Mouse (Mus musculus) cerebellum, adult 11-12 months (tissue): Measurements from ENCODE around the gene Hnf1a.

Source experiments
- DNase-seq: peaks from one replicate; pipeline ENCODE4 v3.0.0; 2022

Hnf1a gene

GRCm38 (mm10) chr5:114970824-114971227 lies at the start of gene Hnf1a:
Gene Hnf1a, minus strand, starts transcription at chr5:114971094.
- no peak for DNase-seq

GRCm38 (mm10) chr5:115018813-115019212 lies 47.9 kb upstream of the Hnf1a start:
- DNase-seq = no peak

- DNase-seq = no peak
These were observed 47.4 kb upstream of the Hnf1a start for GRCm38 (mm10) chr5:115018270-115018669.

- no peak for DNase-seq
These were observed 44.2 kb upstream of the Hnf1a start for GRCm38 (mm10) chr5:115015121-115015520.

- no peak for DNase-seq
These were observed 43.7 kb upstream of the Hnf1a start for GRCm38 (mm10) chr5:115014570-115014969.

- DNase-seq = no peak
These were observed 42.5 kb upstream of the Hnf1a start for GRCm38 (mm10) chr5:115013436-115013835.

GRCm38 (mm10) chr5:115011519-115012261 lies 40.8 kb upstream of the Hnf1a start:
- peak; percentile 51 for DNase-seq

- DNase-seq = peak; percentile 34
These were observed 40.3 kb upstream of the Hnf1a start for GRCm38 (mm10) chr5:115011217-115011518.

- peak; percentile 92 for DNase-seq
These were observed 39.8 kb upstream of the Hnf1a start, which contains the start of gene Sppl3 for GRCm38 (mm10) chr5:115010577-115011216. Gene Sppl3, plus strand, starts transcription at chr5:115011137.

- DNase-seq = no peak
These were observed 39.1 kb upstream of the Hnf1a start for GRCm38 (mm10) chr5:115009961-115010360.

GRCm38 (mm10) chr5:115009143-115009542 lies 38.2 kb upstream of the Hnf1a start:
- DNase-seq = no peak

GRCm38 (mm10) chr5:115008307-115008706 lies 37.4 kb upstream of the Hnf1a start:
- no peak for DNase-seq

- DNase-seq = no peak
These were observed 36.9 kb upstream of the Hnf1a start for GRCm38 (mm10) chr5:115007768-115008167.

GRCm38 (mm10) chr5:115003224-115003873 lies 32.5 kb upstream of the Hnf1a start:
- DNase-seq = no peak

GRCm38 (mm10) chr5:115002781-115003180 lies 31.9 kb upstream of the Hnf1a start:
- no peak for DNase-seq

- no peak for DNase-seq
These were observed 30.6 kb upstream of the Hnf1a start for GRCm38 (mm10) chr5:115001464-115001863.

- no peak for DNase-seq
These were observed 29.6 kb upstream of the Hnf1a start for GRCm38 (mm10) chr5:115000503-115000902.

- DNase-seq = no peak
These were observed 26.4 kb upstream of the Hnf1a start for GRCm38 (mm10) chr5:114997327-114997726.

GRCm38 (mm10) chr5:114996447-114996846 lies 25.6 kb upstream of the Hnf1a start:
- no peak for DNase-seq

GRCm38 (mm10) chr5:114985074-114985473 lies 14.2 kb upstream of the Hnf1a start:
- no peak for DNase-seq

GRCm38 (mm10) chr5:114982001-114982400 lies 11.1 kb upstream of the Hnf1a start:
- no peak for DNase-seq

- DNase-seq = no peak
These were observed 9.3 kb upstream of the Hnf1a start for GRCm38 (mm10) chr5:114980122-114980748.
